In the genomic region with DNA sequence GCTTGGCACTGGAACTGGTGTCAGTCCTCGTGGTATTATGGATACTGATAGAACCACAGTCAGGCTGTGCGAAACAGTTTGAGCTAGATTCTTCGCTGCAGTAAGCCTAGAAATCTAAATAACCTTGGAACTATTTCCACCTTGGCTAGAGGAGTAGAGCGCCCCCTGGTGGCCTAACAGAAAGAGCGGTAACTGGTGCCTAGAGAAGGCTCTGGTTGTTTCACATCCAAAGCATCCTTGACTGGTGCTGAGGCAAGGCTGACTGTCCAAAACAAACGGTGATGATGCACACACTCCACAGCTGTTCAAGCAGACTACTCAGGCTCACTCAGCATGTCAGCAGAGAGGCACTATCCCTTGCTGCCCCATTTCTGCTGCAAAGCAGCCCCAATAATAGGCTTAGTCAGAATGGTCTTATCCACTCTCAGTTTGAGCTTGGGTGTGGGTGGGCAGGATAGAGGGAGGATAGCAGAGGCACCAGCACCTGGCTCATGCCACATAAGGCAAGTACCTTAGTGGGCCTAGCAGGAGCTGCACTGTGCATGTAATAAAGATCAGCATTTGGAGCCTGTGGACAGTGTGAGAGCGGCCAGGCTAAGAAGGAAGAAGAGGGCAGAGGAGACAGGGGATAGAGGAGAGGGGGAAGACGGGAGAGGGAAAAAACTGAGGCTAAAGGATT, we compare ENCODE assay signal across 7 mouse cellular contexts. TPM values are rescaled to one million over a fixed set of nuclear protein-coding genes. Genes with fewer than 3 reads are reported as not detected.
A peak's percentile ranks its signal among the peaks of the same experiment; 100 is the strongest.
DNase-seq lines count a peak whose midpoint lies in the region; ATAC-seq lines count a peak whose summit lies in the region.

No protein-coding gene starts in this region.

- H3K36me3 ChIP-seq in intestine, embryonic 15.5 days = 0 out of 2 replicates have a peak, but pooled peaks cover 10% of the 10 kb centered on the region

- intact Hi-C loops in left cerebral cortex, postnatal 10 days (cut with DNase I) = loop anchor here (5.0 kb wide), 1 partner anchor 330 kb away; no protein-coding TSS in a partner anchor

- WGBS in intestine, embryonic 15.5 days = 30% methylated on average over 8 of the region's 8 CpGs

- H3K9me3 ChIP-seq in intestine, embryonic 15.5 days = no peaks in the 10 kb centered on the region

- H3K4me1 ChIP-seq in intestine, embryonic 15.5 days (replicated peaks) = no peaks in the 10 kb centered on the region

- no peak overlapping the region for H3K4me2 ChIP-seq in intestine, embryonic 15.5 days (replicated peaks)

- H3K9ac ChIP-seq in intestine, embryonic 15.5 days = no peak overlapping the region

- no peak overlapping the region for H3K4me3 ChIP-seq in intestine, embryonic 15.5 days (replicated peaks)

- H3K27me3 ChIP-seq in intestine, embryonic 15.5 days (replicated peaks) = no peaks in the 10 kb centered on the region

- DNase-seq in ZHBTc4 (ENCODE audit: low read depth, low spot score) = peak; percentile 83
- DNase-seq in cerebellum, adult 9-10 months = peak; percentile 77
- DNase-seq in frontal cortex, adult 2 months (ENCODE audit: extremely low spot score in 1 of 2, low spot score in 1 of 2) = peak; percentile 64 to 93
- peak; percentile 74 to 82 for DNase-seq in left cerebral cortex, postnatal 10 days (ENCODE audit: extremely low spot score in 1 of 2, low spot score in 2 of 2)
- peak; percentile 78 for DNase-seq in mesoderm, embryonic 11.5 days (ENCODE audit: low read depth, low spot score)
- peak; percentile 61 to 79 for DNase-seq in right cerebral cortex, postnatal 36 days (ENCODE audit: low spot score in 2 of 2)

- peak; percentile 60 for ATAC-seq in intestine, embryonic 15.5 days

- no peak overlapping the region for H3K27ac ChIP-seq in intestine, embryonic 15.5 days

RNA-seq across cellular contexts. Expression of gene Zbed3, which starts 23.7 kb away (rescaled TPM):
- polyA plus RNA-seq in frontal cortex, adult 2 months (2012; rRNA removed) = 16.6 and 17.1 TPM in 2 replicates
- 49.2 and 53.4 TPM in 2 replicates for polyA plus RNA-seq in intestine, embryonic 15.5 days (2015; fragmentation: Nextera tagmentation; extraction: Ambion mirVana)
- 10 to 100 TPM; 14.7 to 18.0 TPM for total RNA-seq in left cerebral cortex, postnatal 10 days (2021)

RNA-seq across cellular contexts. Expression of gene Aggf1, which starts 28.0 kb away (rescaled TPM):
- 37.5 and 39.1 TPM in 2 replicates for polyA plus RNA-seq in frontal cortex, adult 2 months (2012; rRNA removed)
- polyA plus RNA-seq in intestine, embryonic 15.5 days (2015; fragmentation: Nextera tagmentation; extraction: Ambion mirVana) = 29.8 and 32.3 TPM in 2 replicates
- total RNA-seq in left cerebral cortex, postnatal 10 days (2021) = 10 to 100 TPM; 39.0 to 39.9 TPM
